Mouse (Mus musculus): ENCODE measurements around the gene Tmem247.

Tmem247 gene

DNA sequence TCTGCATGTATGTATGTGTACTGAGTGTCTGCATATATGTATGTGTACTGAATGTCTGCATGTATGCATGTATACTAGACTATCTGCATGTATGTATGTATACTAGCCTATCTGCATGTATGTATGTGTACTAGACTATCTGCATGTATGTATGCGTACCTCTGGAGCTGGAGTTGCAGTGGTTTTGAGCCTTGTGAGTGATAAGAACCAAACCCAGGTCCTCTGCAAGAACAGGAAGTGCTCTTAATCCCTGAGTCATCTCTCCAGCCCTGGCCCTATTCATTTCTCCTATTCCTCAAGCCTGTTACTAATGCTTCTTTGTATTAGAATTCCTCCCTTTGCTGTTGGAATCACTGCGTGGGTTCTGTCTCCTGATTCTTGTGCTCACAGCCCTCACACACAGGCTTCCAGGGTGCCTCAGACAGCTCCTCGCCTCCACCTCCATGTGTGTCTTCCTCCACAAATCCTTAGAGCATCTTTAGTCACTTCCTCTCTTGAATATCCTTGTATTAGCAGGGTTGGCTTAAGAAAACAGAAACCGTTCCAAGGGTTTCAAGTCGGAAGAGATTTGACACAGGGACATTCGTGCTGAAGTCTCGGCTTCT is 4.0 kb upstream of the Tmem247 start:
- DNase-seq (ENCODE audit: low read depth, low spot score): no peak

DNA sequence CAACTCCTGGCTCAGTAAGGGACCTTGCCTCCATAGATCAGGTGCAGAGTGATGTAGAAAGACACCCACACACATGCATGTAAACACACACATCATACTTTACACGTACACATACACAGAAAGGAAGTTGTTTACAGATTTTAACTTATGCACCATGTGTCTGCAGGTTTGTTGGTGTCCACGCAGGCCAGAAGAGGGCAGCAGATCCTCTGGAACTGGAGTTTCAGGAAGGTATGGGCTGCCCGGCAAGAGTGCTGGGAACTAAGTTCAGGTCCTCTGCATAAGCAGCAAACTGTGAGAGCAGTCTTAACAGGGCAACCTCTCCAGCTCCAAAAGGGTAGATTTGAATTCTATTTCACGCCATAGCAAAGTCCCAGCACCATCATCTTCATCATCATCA is 1.6 kb upstream of the Tmem247 start:
- DNase-seq (ENCODE audit: low read depth, low spot score): peak; percentile 66

DNA sequence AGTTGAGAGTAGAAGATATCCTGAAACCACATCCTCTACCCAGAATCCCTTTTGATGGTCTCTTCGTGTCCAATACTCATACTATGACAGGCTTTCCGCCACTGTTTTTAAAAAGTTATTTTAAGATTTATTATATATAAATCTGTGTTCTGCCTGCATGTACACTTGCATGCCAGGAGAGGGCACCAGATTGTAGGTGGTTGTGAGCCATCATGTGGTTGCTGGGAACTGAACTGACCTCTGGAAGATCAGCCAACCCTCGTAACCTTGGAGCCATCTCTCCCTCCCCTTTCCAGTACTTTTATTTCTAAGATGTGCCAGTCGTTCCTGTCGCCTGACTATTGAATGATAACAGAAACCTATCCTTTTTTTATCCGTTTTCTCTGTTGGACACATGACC is 1.6 kb downstream of the Tmem247 start:
- peak; percentile 56 for DNase-seq (ENCODE audit: low read depth, low spot score)

DNA sequence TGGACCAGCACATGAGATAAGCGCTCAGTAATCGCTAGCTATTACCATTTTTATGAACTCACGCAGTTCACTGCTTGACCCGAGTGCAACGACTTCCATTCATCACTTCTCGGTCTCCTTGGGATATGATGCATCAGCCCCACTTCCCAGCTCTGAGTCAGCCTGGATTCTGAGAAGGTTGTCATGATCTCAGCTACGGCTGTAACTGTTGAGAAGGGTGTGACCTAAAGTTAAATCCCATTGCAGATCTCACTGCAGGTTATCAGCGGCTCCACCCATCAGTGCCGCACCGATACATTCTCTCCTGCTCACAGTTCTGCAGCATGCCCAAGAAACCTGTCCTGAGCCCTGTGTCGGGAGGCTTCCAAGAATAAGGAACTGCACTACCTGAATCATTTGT is 2.6 kb downstream of the Tmem247 start:
- no peak for DNase-seq (ENCODE audit: low read depth, low spot score)

DNA sequence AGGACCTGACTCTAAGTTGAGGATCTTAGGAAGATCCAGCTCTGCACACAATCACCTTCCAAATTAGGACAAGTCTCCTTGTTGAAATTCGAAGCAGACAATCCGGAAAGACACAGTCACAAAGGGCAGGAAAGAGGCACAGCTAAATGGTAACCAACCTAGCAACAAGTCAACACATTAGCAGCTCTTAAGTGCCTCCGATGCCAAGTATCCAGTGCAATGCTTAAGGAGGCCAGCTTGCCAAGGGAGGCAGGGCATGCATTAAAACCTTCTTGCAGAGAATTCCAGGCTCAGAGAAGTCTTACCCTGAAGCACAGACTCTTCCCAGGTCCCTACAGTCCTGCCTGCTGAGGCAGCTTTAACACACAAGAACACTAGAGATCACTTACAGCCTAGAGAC is 7.5 kb downstream of the Tmem247 start:
- DNase-seq (ENCODE audit: low read depth, low spot score): no peak

DNA sequence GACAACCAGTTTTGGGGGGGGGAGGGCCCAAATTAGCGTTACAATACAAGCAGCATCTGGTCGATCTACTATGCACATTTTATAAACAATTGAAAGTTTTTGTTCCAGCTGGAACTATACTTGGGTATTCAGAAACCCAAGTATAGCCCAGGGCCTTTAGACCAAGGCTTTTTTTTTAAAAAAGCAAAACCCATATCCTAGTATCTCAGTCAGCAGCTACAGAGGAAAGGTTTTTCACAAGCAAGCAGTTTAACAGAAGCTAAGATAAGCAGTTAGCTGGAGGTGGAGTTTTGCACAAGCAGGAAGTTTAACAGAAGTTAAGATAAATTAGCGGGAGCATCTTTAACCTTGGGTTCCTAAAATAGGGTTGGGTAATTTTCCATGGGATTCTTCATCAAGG is 9.7 kb downstream of the Tmem247 start:
- DNase-seq (ENCODE audit: low read depth, low spot score): peak; percentile 61

DNA sequence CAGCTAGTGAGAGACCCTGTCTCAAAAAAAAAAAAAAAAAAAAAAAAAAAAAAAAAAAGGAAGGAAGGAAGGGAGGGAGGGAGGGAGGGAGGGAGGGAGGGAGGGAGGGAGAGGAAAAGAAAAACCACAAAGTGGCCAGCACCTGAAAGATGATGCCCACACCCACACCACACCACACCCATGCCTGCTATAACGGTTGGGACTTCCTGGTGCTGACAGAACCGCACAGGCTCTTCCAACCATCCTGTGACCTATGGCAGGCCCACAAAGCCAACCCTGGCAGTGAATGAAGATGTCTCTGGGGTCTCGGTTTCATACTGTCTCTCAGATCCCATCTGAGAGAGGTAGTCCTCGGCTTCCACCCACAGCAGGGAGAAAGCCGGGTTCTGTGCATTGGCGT is 12.2 kb downstream of the Tmem247 start:
- no peak for DNase-seq (ENCODE audit: low read depth, low spot score)

DNA sequence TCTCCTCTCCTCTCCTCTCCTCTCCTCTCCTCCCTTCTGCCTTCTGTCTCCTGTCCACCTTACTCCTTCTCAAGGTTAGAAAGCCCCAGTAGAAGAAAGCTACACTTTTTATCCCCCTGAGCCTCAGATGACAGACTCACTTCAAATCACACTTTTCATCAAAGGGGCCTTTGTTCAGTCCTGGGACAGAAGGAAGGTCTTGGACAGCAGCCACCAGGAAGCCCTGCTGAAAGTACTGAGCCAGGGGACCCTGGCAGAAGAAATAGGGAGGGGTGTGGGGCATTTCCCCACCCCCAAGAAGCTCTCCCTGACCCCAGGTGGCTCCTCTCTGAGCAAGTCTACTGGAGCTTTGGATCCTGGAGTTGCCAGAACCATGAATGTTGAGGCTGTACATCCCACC is 12.8 kb downstream of the Tmem247 start:
- DNase-seq (ENCODE audit: low read depth, low spot score): no peak

DNA sequence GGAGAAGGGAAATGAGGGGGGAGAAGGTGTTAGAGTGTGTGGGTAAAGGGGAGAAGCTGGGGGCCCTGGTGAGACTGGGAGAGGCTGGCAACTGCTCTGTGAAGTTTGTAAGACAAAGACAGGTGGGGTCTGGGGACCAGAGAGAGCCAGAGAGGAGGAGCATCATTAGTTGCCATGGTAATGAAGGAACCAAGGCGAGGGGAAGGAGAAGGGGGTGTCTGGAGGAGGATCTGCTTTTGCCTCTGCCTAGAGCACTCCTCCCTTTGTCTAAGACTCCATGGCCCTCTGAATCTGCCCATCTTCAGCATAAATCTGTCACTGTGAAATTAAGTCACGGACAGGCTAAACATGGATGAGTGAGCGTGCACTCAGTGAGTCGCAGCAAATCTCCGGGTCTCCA is 15.7 kb downstream of the Tmem247 start:
- DNase-seq (ENCODE audit: low read depth, low spot score): peak; percentile 61

DNA sequence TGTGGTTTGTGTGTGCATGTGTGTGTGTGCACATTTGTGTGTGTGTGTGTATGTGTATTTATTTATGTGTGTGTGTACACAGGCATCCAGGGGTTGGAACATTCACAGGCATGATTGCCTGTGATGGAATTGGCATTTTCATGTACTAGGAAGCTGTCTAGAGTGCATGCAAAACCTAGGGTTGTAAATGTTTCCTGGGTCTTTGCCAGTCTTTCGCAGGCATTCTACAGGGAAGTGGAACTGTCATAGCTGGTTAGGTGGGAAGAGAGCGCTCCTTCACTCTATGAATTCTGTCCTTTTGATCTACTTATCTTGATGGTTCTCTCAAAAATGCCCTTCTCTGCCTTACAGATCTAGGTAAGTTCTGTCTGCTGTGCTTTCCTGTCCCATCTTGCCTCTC is 19.9 kb downstream of the Tmem247 start:
- DNase-seq (ENCODE audit: low read depth, low spot score): no peak

DNA sequence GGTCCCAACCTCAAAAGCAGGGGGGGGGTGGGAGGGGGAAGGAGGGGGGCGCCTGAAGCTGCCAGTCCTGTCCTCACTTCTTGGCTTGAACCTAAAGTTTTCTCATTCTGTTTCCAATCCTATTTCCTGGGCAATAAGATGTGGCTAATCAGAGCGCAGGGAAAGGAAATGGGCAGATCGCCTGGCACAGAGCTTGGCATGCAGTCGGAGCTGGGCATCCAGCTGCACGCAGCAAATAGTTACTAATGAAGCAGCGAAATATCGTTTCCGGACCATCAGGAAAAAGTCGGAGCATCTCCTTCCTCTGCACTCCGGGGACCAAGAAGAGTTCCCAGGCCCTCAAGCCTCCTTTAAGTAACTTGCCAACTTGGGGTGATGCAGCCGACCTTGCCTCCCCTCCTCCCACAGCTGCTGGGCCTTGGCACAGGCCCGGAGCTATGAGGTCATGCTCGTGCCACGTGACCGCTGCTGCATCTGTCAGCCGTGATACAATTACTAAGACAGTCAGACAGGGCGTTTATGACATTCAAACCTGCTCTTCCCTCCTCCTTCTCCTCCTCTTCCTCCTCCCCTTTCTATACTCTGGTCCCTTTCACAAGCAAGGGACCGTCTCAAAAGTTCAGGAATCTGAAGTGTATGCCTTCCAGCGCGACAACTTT is 20.5 kb downstream of the Tmem247 start:
- DNase-seq (ENCODE audit: low read depth, low spot score): peak; percentile 53

DNA sequence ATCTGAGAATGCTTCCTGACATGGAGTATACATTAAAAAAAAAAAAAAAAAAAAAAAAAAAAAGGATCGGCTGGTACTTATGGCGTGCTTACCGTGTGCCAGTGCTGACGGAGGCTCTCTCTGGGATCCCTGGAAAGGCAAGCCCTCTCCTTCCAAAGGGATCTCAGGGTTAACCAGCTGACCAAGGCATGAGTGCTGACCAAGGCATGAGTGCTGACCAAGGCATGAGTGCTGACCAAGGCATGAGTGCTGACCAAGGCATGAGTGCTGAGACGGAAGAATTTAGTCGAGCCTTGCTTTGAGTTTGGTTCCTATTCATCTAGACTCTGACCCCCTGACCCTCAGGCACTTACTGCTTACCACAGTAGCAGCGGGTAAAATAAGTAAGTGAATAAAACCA is 21.5 kb downstream of the Tmem247 start:
- no peak for DNase-seq (ENCODE audit: low read depth, low spot score)

DNA sequence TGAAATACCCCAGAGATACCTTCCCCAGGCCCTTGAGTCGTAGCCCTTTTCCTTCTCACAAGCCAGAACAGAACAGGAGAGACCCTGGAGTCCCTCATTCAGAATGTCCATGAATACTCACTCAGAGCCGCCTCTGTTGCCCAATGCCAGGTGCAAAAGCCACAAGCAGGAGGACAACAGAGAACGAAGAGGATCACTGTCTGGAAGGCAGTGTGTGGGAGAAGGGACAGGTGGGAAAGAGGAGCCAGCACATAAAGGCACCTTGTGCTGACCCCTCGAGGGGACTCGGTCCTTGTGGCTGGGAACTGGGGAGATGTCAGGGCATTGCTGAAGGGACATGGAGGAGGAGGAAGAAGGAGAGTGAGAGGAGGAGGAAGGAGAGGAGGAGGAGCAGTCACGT is 25.0 kb downstream of the Tmem247 start:
- DNase-seq (ENCODE audit: low read depth, low spot score): no peak

DNA sequence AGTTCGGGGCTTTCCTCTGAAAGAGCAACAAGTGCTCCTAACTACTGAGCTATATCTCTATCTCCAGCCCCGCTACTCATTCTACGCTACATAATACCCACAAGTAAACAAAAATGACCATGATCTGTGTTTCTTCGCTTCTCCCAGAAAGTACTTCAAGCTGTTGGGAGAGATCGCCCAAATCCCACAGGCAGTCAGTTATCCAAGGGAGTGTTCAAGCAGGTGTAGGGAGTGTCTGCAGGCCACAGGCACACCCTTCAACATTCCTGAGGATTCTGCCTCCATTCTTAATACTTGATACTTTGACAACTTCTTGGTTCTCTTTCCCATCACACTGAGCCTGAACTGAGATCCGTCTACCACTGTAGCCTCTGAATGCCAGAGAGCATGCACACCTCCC is 26.0 kb downstream of the Tmem247 start:
- peak; percentile 32 for DNase-seq (ENCODE audit: low read depth, low spot score)

DNA sequence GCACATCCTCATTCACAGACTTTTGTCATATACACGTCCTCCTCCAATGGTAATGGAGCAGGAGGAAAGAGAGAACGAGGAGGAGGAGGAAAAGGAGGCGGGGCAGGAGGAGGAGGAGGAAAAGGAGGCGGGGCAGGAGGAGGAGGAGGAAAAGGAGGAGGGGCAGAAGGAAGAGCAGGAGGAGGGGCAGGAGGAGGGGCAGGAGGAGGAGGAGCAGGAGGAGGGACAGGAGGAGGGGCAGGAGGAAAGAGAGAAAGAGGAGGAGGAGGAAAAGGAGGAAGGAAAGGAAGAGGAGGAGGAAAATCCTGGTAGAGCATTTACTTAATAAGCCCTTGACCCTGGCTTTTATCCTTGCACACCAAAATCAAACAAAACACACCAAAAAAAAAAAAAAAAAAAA is 28.9 kb downstream of the Tmem247 start:
- DNase-seq (ENCODE audit: low read depth, low spot score): peak; percentile 54

DNA sequence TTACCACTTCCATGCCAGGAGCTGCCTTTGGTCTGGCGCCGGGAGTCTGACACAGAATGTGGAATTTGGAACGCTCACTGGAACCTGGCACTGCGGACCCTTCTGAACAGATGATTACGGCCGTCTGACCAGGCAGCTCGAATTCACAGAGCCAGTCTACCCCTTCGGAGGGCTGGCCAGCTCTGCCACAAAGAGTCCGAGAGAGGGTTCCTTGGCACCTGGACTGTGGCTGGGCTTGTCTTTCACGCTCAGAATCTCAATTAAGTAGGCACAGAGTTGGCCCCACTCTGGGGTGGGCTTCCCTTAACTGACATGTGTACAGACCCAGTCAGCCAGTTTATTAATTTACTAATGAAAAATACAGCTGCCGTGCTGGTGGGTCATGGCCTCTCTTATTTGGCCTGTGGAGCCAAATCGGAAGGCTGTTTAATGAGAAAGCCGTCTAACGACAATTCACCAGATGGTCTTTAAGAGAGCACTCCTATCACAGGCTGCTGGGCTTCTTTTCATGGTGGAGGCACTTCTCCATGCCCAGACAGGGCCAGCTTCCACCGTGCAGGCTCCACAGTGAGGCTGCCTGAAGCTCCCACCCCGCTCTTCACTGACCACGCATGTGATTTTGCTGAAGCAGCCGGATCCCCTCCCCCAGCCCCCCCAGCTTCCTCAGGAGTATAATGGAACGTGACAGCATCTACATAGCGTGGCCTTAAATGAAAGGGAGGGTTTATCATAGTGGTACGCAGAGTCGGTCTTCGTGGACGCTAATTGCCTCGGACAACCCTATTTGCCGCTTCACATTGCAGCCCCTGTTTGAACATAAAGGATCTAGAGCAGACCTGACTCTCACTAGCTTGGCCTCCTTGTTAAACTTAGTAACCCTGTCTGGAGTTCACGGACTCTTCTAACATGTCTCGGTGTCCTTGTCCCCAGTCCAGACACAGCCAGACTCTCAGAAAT is 31.0 kb downstream of the Tmem247 start, which contains the start of gene Atp6v1e2:
Gene Atp6v1e2, minus strand, starts transcription at position 58 of the 957 bp plus-strand sequence.
- DNase-seq (ENCODE audit: low read depth, low spot score): no peak

DNA sequence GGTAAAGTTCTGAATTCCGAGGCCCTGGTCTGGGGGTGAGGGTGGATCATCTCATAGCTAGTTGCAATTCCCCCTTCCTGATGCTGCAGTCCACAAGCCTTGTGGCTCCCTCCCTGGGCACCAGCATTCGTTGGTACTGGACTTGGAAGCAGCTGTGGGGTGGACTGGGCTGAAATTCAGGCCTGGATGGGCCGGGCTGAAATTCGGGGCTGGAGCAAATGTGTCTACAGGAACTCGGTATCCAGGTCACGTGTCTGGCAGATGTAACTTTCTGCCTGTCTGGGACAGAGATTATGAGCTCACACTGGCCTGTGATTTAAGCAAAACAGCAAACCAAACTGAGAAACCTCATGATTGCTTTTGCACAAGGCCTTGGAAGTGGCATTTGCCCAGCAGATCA is 31.7 kb downstream of the Tmem247 start:
- DNase-seq (ENCODE audit: low read depth, low spot score): no peak

DNA sequence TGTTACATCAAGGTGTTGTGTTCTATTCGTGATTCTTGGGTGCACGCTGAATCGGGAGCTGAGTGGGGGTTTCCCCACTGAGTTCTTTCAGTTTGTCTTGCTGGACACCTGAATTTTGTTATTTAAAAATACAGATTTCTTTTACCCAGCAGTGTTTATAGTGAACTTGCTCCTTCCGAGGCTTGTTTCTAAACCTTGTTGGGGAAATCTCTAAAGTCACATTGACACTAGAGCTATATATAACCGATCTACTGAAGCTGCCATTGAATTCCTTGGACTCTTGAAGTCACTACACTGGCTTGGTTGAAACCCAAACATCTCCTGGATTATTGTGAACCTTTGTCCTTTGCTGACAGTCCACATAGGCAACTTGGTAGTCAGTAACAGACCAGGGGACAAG is 40.1 kb downstream of the Tmem247 start:
- no peak for DNase-seq (ENCODE audit: low read depth, low spot score)

DNA sequence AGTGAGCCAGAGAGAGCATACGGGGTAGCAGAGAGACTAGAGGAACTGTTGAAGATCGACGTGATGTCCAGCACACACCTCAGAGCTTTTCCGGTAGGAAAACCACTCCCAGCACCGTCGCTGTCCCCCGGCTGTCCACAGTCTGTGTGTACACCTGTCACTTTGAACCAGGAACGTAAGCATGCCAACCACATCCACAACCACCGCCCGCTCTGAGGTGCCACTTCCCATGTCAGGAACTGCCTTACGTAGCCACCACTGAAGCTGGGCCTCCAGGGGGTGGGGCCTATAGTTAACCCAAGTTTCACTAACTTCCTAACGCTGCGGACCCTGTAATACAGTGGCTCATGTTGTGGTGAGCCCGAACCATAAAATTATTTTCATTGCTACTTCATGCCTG is 40.8 kb downstream of the Tmem247 start:
- no peak for DNase-seq (ENCODE audit: low read depth, low spot score)

DNA sequence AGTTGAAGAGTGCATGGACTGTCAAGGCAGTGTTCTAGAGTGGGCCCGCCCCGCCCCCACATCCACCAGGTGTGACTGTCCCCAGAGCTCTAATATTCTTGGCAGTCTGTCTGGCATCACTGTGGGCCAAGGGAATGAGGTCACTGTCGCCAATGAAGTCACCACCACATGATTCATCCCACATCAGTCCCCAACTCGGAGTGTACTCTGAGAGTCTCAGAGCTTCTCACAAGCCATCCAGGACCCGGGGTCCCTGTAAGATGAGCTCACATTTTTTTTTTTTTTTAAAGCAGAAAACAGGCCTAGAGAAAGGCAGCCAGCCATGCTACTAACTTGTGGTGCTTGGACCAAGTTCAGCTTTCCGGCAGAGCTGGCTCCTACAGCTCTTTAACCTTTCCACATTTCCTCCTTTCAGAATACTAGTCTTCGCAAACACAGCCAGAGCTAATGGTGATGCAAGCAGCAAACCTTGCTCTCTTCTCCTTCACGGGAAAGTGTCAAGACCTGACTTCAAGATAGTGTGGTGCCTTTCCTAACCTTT is 44.2 kb downstream of the Tmem247 start:
- no peak for DNase-seq (ENCODE audit: low read depth, low spot score)

DNA sequence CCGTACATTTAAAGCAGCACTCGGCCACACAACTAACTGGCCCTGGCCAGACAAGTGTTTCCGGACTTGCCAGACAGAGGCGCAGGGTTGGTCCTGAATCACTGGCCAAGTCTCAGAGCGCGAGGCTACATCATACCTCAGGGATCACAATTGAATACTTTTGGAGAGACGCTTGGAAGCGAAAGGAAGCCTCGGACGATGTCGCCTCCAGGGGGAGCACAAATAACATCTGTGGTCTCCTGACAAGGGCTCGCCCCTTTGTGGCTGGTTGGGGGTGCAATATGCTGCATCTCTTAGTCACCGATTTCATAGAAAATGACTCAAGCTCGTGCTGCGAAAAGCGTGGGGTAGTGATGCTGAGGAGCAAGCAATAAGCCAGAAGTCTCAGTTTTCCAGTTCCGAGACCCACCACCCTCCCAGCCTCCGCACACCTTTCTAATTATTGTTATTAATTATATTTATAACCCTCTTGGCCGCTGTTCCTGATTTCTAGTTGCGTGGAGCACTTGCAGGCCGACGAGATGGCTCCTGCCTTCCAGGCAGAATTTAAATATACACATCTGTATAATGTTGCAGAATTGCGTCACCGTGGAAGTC is 45.2 kb downstream of the Tmem247 start:
- peak; percentile 92 for DNase-seq (ENCODE audit: low read depth, low spot score)
